Mouse (Mus musculus) hindbrain, embryonic 16.5 days (tissue): Measurements from ENCODE around the gene Ube2h. TPM values are rescaled to one million over a fixed set of nuclear protein-coding genes. Genes with fewer than 3 reads are reported as not detected.

Experiments used
- ATAC-seq: fragments of 200-750 bp; cut with Nextera tagmentation; 2 replicates; pipeline ENCODE4 v1.8.0; 2017; ENCODE audit warnings: moderate TSS enrichment, moderate library complexity
- H3K27ac ChIP-seq: fragments of 300-500 bp; sonication (generic); 2 replicates; pipeline ENCODE4 v1.5.1; 2014; ENCODE audit warnings: low read depth, mild to moderate bottlenecking, control low read depth, low read length, moderate library complexity
- H3K27me3 ChIP-seq: fragments of 300-500 bp; sonication (generic); replicated peaks from 2 replicates; pipeline ENCODE4 v1.6.1; 2014; ENCODE audit warnings: low read length; ENCODE audit not compliant: control insufficient read depth, insufficient read depth
- H3K36me3 ChIP-seq: fragments of 300-500 bp; sonication (generic); 2 replicates; pipeline ENCODE4 v1.6.1; 2014; ENCODE audit warnings: mild to moderate bottlenecking, low read length, moderate library complexity, mixed read lengths; ENCODE audit not compliant: control insufficient read depth, insufficient read depth
- H3K4me1 ChIP-seq: fragments of 300-500 bp; sonication (generic); 2 replicates; pipeline ENCODE4 v1.6.1; 2014; ENCODE audit warnings: low read depth, low read length; ENCODE audit not compliant: control insufficient read depth, insufficient read depth
- H3K4me2 ChIP-seq: fragments of 300-500 bp; sonication (generic); 2 replicates; pipeline ENCODE4 v1.6.1; 2014; ENCODE audit warnings: mild to moderate bottlenecking, low read length, control low read depth, moderate library complexity
- H3K4me3 ChIP-seq: fragments of 300-500 bp; sonication (generic); 2 replicates; pipeline ENCODE4 v1.5.1; 2014; ENCODE audit warnings: mild to moderate bottlenecking, low read length, control low read depth, moderate library complexity
- H3K9ac ChIP-seq: fragments of 300-500 bp; sonication (generic); 2 replicates; pipeline ENCODE4 v1.6.1; 2014; ENCODE audit warnings: low read depth, mild to moderate bottlenecking, control low read depth, low read length, moderate library complexity
- H3K9me3 ChIP-seq: fragments of 300-500 bp; sonication (generic); 2 replicates; pipeline ENCODE4 v1.6.1; 2014; ENCODE audit warnings: mild to moderate bottlenecking, low read length, moderate library complexity; ENCODE audit not compliant: control insufficient read depth
- WGBS: fragments of 180-500 bp; shearing (Covaris S2); extraction: QIAGEN DNeasy Blood & Tissue Kit; methylation state at CpG from one replicate; pipeline ENCODE4 v1.1.7; 2014; 5-methylcytosine and 5-hydroxymethylcytosine counted together
- polyA plus RNA-seq: library from polyadenylated mRNA; unstranded; fragments of >200 nt; fragmentation: Nextera tagmentation; extraction: Ambion mirVana; gene quantifications from 2 replicates; pipeline ENCODE4 v1.2.1, GENCODE M21; 2015

The Ube2h gene
- polyA plus RNA-seq, 1 experiment from 2014 or later, result 53.1 TPM

GRCm38 (mm10) chr6:30284177-30284576 is 20.2 kb downstream of the Ube2h start:
- no peaks in the 10 kb centered on the region for H3K4me1 ChIP-seq
- H3K9ac ChIP-seq, result no peak overlapping the region
- no peaks in the 10 kb centered on the region for H3K27me3 ChIP-seq
- H3K36me3 ChIP-seq, result peaks cover 9% of the 10 kb centered on the region; the same call in 1 of the 2 replicates
- no peaks in the 10 kb centered on the region for H3K9me3 ChIP-seq
- H3K4me3 ChIP-seq, result no peak overlapping the region
- no peak overlapping the region for H3K4me2 ChIP-seq
- H3K27ac ChIP-seq, result no peak overlapping the region
- ATAC-seq, result no peak

GRCm38 (mm10) chr6:30282361-30282760 is 22.0 kb downstream of the Ube2h start:
- ATAC-seq, result no peak
- 96% methylated on average over 2 of the region's 2 CpGs for WGBS
- peaks cover 13% of the 10 kb centered on the region for H3K36me3 ChIP-seq

GRCm38 (mm10) chr6:30278374-30278773 is 26.0 kb downstream of the Ube2h start:
- no peak overlapping the region for H3K4me3 ChIP-seq
- no peaks in the 10 kb centered on the region for H3K27me3 ChIP-seq
- no peak overlapping the region for H3K9ac ChIP-seq
- H3K27ac ChIP-seq, result no peak overlapping the region
- no peaks in the 10 kb centered on the region for H3K9me3 ChIP-seq
- no peak overlapping the region for H3K4me2 ChIP-seq
- WGBS, result 54% methylated on average over 1 of the region's 1 CpGs
- ATAC-seq, result no peak
- H3K4me1 ChIP-seq, result no peaks in the 10 kb centered on the region
- peaks cover 10% of the 10 kb centered on the region for H3K36me3 ChIP-seq

More at GRCm38 (mm10) chr6:30282361-30282760, 22.0 kb downstream of the Ube2h start:
- no peak overlapping the region for H3K9ac ChIP-seq
- no peak overlapping the region for H3K4me3 ChIP-seq
- H3K27me3 ChIP-seq, result no peaks in the 10 kb centered on the region
- no peaks in the 10 kb centered on the region for H3K4me1 ChIP-seq
- H3K27ac ChIP-seq, result no peak overlapping the region
- no peaks in the 10 kb centered on the region for H3K9me3 ChIP-seq
- H3K4me2 ChIP-seq, result no peak overlapping the region

- Histone ChIP-seq H3K4me3 (no peak overlapping the region), H3K9ac (no peak overlapping the region), H3K4me2 (no peak overlapping the region), H3K36me3 (peaks cover 8% of the 10 kb centered on the region), H3K27me3 (no peaks in the 10 kb centered on the region), H3K27ac (no peak overlapping the region), H3K4me1 (peaks cover 3% of the 10 kb centered on the region; the same call in 1 of the 2 replicates), H3K9me3 (no peaks in the 10 kb centered on the region)
- 90% methylated on average over 7 of the region's 7 CpGs for WGBS
- ATAC-seq, result no peak
Observed at GRCm38 (mm10) chr6:30276882-30277281, 27.5 kb downstream of the Ube2h start.

- H3K4me3 ChIP-seq, result no peak overlapping the region
- WGBS, result 66% methylated on average over 3 of the region's 3 CpGs
- H3K27me3 ChIP-seq, result no peaks in the 10 kb centered on the region
- no peak overlapping the region for H3K27ac ChIP-seq
- H3K9me3 ChIP-seq, result no peaks in the 10 kb centered on the region
- peaks cover 8% of the 10 kb centered on the region for H3K36me3 ChIP-seq
- H3K4me1 ChIP-seq, result peaks cover 3% of the 10 kb centered on the region; the same call in 1 of the 2 replicates
- H3K4me2 ChIP-seq, result no peak overlapping the region
- H3K9ac ChIP-seq, result no peak overlapping the region
- ATAC-seq, result no peak
Observed at GRCm38 (mm10) chr6:30276375-30276774, 28.0 kb downstream of the Ube2h start.

- Histone ChIP-seq H3K4me3 (no peak overlapping the region), H3K4me1 (peaks cover 3% of the 10 kb centered on the region; the same call in 1 of the 2 replicates), H3K27me3 (no peaks in the 10 kb centered on the region), H3K9me3 (no peaks in the 10 kb centered on the region), H3K27ac (no peak overlapping the region), H3K4me2 (no peak overlapping the region), H3K36me3 (peaks cover 8% of the 10 kb centered on the region), H3K9ac (no peak overlapping the region)
- no peak; the same call in 1 of the 2 replicates for ATAC-seq
- WGBS, result 87% methylated on average over 5 of the region's 5 CpGs
Observed at GRCm38 (mm10) chr6:30275159-30275847, 29.0 kb downstream of the Ube2h start.

- WGBS, result 10% methylated on average over 3 of the region's 3 CpGs
- no peak overlapping the region for H3K9ac ChIP-seq
- H3K36me3 ChIP-seq, result peaks cover 6% of the 10 kb centered on the region
- no peaks in the 10 kb centered on the region for H3K27me3 ChIP-seq
- no peak overlapping the region for H3K4me3 ChIP-seq
- no peak overlapping the region for H3K27ac ChIP-seq
- no peak overlapping the region for H3K4me2 ChIP-seq
- H3K9me3 ChIP-seq, result no peaks in the 10 kb centered on the region
- ATAC-seq, result no peak
- peaks cover 3% of the 10 kb centered on the region; the same call in 1 of the 2 replicates for H3K4me1 ChIP-seq
Observed at GRCm38 (mm10) chr6:30272911-30273310, 31.4 kb downstream of the Ube2h start.

GRCm38 (mm10) chr6:30272338-30272905 is 31.9 kb downstream of the Ube2h start:
- H3K36me3 ChIP-seq, result peaks cover 8% of the 10 kb centered on the region

GRCm38 (mm10) chr6:30269846-30270245 is 34.5 kb downstream of the Ube2h start:
- Histone ChIP-seq H3K4me1 (peaks cover 3% of the 10 kb centered on the region; the same call in 1 of the 2 replicates), H3K27me3 (no peaks in the 10 kb centered on the region), H3K4me3 (no peak overlapping the region), H3K36me3 (peaks cover 7% of the 10 kb centered on the region), H3K9me3 (no peaks in the 10 kb centered on the region), H3K9ac (no peak overlapping the region), H3K4me2 (no peak overlapping the region), H3K27ac (no peak overlapping the region)
- 82% methylated on average over 5 of the region's 5 CpGs for WGBS
- ATAC-seq, result no peak

More at GRCm38 (mm10) chr6:30272338-30272905, 31.9 kb downstream of the Ube2h start:
- H3K4me3 ChIP-seq, result no peak overlapping the region
- no peaks in the 10 kb centered on the region for H3K27me3 ChIP-seq
- H3K4me1 ChIP-seq, result peaks cover 3% of the 10 kb centered on the region; the same call in 1 of the 2 replicates
- no peaks in the 10 kb centered on the region for H3K9me3 ChIP-seq
- no peak overlapping the region for H3K9ac ChIP-seq
- no peak for ATAC-seq
- H3K4me2 ChIP-seq, result no peak overlapping the region
- WGBS, result 45% methylated on average over 11 of the region's 11 CpGs
- H3K27ac ChIP-seq, result no peak overlapping the region
